In the genomic region with DNA sequence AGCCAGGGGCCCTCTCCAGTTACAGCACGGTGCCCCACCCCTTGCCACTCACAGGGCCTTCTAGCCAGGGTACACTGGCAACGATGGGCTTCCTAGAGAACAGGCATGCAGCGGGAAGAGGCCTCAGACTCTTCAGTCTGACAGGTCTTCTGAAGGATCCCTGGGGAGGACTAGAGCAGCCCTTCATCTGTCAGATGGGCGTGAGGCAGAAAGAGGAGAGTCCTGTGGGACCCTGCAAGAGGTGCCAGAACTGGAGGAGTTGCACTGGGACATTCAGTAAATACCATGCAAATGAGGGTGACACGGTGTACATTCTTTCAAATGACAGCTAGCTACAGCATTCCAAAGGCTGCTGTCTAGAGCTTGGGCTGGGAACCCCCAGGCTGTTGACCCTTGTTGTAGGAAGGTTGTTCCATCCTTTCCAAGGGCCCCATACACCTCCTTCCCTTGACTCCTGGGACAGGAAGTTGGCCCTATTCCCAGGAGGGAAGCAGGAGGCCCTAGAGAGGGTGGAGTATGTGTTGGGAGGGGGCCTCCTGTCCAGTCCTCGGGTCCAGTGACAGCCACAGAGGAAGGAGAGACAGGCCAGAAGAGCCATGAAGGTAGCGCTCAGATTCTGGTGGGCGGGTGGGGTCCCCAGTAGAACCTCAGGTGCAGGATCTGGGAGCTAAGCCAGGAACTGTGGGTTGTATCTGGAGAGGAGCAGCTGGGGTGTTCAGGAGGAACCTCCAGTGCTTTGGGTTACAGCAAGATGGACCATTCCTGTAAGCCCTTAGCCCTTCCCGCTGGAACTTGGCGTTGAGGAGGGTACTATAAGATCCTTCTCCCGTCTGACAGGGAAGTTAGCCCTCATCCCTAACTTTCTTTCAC, we compare ENCODE assay signal across 7 mouse cellular contexts. TPM values are rescaled to one million over a fixed set of nuclear protein-coding genes. Genes with fewer than 3 reads are reported as not detected.
DNase-seq lines count a peak whose midpoint lies in the region; ATAC-seq and TF ChIP-seq lines count a peak whose summit lies in the region.

No protein-coding gene starts in this region.

- no peaks in the 10 kb centered on the region for H3K9me3 ChIP-seq in ES-E14 (ENCODE audit: control insufficient read depth, insufficient read depth, low read depth, low read length)
- no peaks in the 10 kb centered on the region for H3K9me3 ChIP-seq in lung, embryonic 15.5 days

- H3K4me2 ChIP-seq in lung, embryonic 15.5 days, result peak overlapping the region; percentile 83

- 9% methylated on average over 11 of the region's 11 CpGs for WGBS in heart, adult 2 months
- 7% methylated on average over 11 of the region's 11 CpGs for WGBS in lung, embryonic 15.5 days

- intact Hi-C loops in heart, adult 2 months (cut with DNase I), result loop anchor here (2.0 to 10.0 kb wide), 2 partner anchors 145 to 303 kb away; a partner anchor contains a TSS
- intact Hi-C loops in left cerebral cortex, postnatal 36 days (cut with DNase I), result no loop called here

- H3K27me3 ChIP-seq in heart, adult 2 months (ENCODE audit: control insufficient read depth, insufficient read depth, low read length), result no peaks in the 10 kb centered on the region
- H3K27me3 ChIP-seq in lung, embryonic 15.5 days, result no peaks in the 10 kb centered on the region

- H3K79me2 ChIP-seq in heart, adult 2 months (replicated peaks; ENCODE audit: control insufficient read depth, insufficient read depth, low read length), result no peaks in the 10 kb centered on the region

- H3K4me1 ChIP-seq in ES-E14 (ENCODE audit: control insufficient read depth in 2 of 2, insufficient read depth in 2 of 2, low read length in 2 of 2, poor library complexity in 1 of 2), result peaks cover 7 to 47% of the 10 kb centered on the region in 2 experiments; a peak in 3 of 4 replicates
- peaks cover 28% of the 10 kb centered on the region for H3K4me1 ChIP-seq in heart, adult 2 months (ENCODE audit: control insufficient read depth, insufficient read depth, low read length)
- H3K4me1 ChIP-seq in lung, embryonic 15.5 days, result peaks cover 92% of the 10 kb centered on the region

- TF ChIP-seq POLR2A in heart, adult 2 months (IDR thresholded peaks at IDR 0.05; ENCODE audit: insufficient read depth, low read depth, low read length), result peak; percentile 84

- H3K27ac ChIP-seq in ES-E14 (ENCODE audit: insufficient read depth, low read depth, low read length, poor library complexity, severe bottlenecking), result no peak overlapping the region
- H3K27ac ChIP-seq in heart, adult 2 months, result peak overlapping the region; percentile 99
- H3K27ac ChIP-seq in lung, embryonic 15.5 days, result peak overlapping the region; percentile 98

- no peak overlapping the region for H3K4me3 ChIP-seq in ES-E14 (ENCODE audit: insufficient read depth in 1 of 2, low read depth in 1 of 2, low read length in 2 of 2, poor library complexity in 1 of 2, severe bottlenecking in 1 of 2)
- H3K4me3 ChIP-seq in heart, adult 2 months, result peak overlapping the region; percentile 85
- H3K4me3 ChIP-seq in lung, embryonic 15.5 days, result peak overlapping the region; percentile 54

- H3K36me3 ChIP-seq in ES-E14 (ENCODE audit: control insufficient read depth, insufficient read depth, low read length, poor library complexity, severe bottlenecking), result peaks cover 13% of the 10 kb centered on the region
- H3K36me3 ChIP-seq in heart, adult 2 months (ENCODE audit: control insufficient read depth, insufficient read depth, low read length), result peaks cover 6% of the 10 kb centered on the region
- H3K36me3 ChIP-seq in lung, embryonic 15.5 days, result peaks cover 21% of the 10 kb centered on the region

- in situ Hi-C loops in ES-E14 (cut with MboI; ENCODE audit: low sequenced_read_pairs in 2 of 2, unreplicated experiment in 2 of 2), result no loop called here

- peak; percentile 2; the same call in 1 of the 2 replicates for TF ChIP-seq CTCF in heart, adult 2 months (IDR thresholded peaks at IDR 0.05)

- peak overlapping the region; percentile 20; the same call in 1 of the 2 replicates for H3K9ac ChIP-seq in ES-E14 (ENCODE audit: insufficient read depth, low read depth, low read length, poor library complexity, severe bottlenecking)
- H3K9ac ChIP-seq in heart, adult 2 months (ENCODE audit: low read depth, low read length), result peak overlapping the region; percentile 93
- peak overlapping the region; percentile 62 for H3K9ac ChIP-seq in lung, embryonic 15.5 days

- ATAC-seq in lung, embryonic 15.5 days (ENCODE audit: borderline replicate concordance, extremely low read depth, low FRiP score, low TSS enrichment), result peak; percentile 24

- no peak for DNase-seq in ES-E14 (ENCODE audit: low read depth, low spot score)
- peak; percentile 68 for DNase-seq in adrenal gland, postnatal 10 days
- peak; percentile 85 to 88 for DNase-seq in heart, adult 2 months
- DNase-seq in kidney, adult 18-20 months, result peak; percentile 82
- DNase-seq in frontal cortex, postnatal 10 days (ENCODE audit: low spot score in 2 of 2), result no peak
- DNase-seq in left cerebral cortex, postnatal 36 days (ENCODE audit: low spot score in 2 of 2), result no peak

- peak; percentile 78; the same call in 1 of the 2 replicates for TF ChIP-seq EP300 in heart, adult 2 months (IDR thresholded peaks at IDR 0.05; ENCODE audit: insufficient read depth, low read depth, low read length)

TF ChIP-seq in ES-E14, 5 proteins besides CTCF, POLR2A, EP300 and RAD21:
- no peak for TF ChIP-seq CHD2 (IDR thresholded peaks at IDR 0.05; ENCODE audit: low read depth, low read length)
- TF ChIP-seq HCFC1 (IDR thresholded peaks at IDR 0.05; ENCODE audit: borderline replicate concordance, insufficient read depth, low read length), result no peak
- TF ChIP-seq MAFK (IDR thresholded peaks at IDR 0.05; ENCODE audit: insufficient read depth, low read depth, low read length), result no peak
- TF ChIP-seq ZNF384 (IDR thresholded peaks at IDR 0.05; ENCODE audit: low read depth, low read length), result no peak
- TF ChIP-seq ZC3H11A (IDR thresholded peaks at IDR 0.05; ENCODE audit: borderline replicate concordance, low read depth, low read length), result no peak

RNA-seq across cellular contexts. Expression of a gene that starts 1.7 kb away (rescaled TPM):
- 4.5 and 4.9 TPM in 2 replicates for total RNA-seq in ES-E14 (2012; rRNA removed)
- total RNA-seq in adrenal gland, postnatal 10 days (2021), result 10 to 100 TPM; 64.5 to 84.6 TPM
- 100 to 1,000 TPM; 114 to 130 TPM for total RNA-seq in heart, adult 2 months (2021)
- polyA plus RNA-seq in heart, adult 2 months (2012; rRNA removed), result 157 and 184 TPM in 2 replicates
- 47.6 and 54.5 TPM in 2 replicates for polyA plus RNA-seq in lung, embryonic 15.5 days (2015; fragmentation: Nextera tagmentation; extraction: Ambion mirVana)
- total RNA-seq in left cerebral cortex, postnatal 36 days (2021), result 10 to 100 TPM; 17.2 to 28.6 TPM

RNA-seq across cellular contexts. Expression of a gene that starts 28.3 kb away (rescaled TPM):
- total RNA-seq in ES-E14 (2012; rRNA removed), result 361 and 417 TPM in 2 replicates
- total RNA-seq in adrenal gland, postnatal 10 days (2021), result 100 to 1,000 TPM; 248 to 266 TPM
- total RNA-seq in heart, adult 2 months (2021), result 100 to 1,000 TPM; 138 to 177 TPM
- polyA plus RNA-seq in heart, adult 2 months (2012; rRNA removed), result 50.7 and 87.9 TPM in 2 replicates
- polyA plus RNA-seq in lung, embryonic 15.5 days (2015; fragmentation: Nextera tagmentation; extraction: Ambion mirVana), result 118 and 121 TPM in 2 replicates
- 100 to 1,000 TPM; 157 to 165 TPM for total RNA-seq in left cerebral cortex, postnatal 36 days (2021)

RNA-seq across cellular contexts. Expression of a gene that starts 34.1 kb away (rescaled TPM):
- total RNA-seq in ES-E14 (2012; rRNA removed), result 22.7 and 34.8 TPM in 2 replicates
- total RNA-seq in adrenal gland, postnatal 10 days (2021), result 10 to 100 TPM; 27.4 to 31.5 TPM
- total RNA-seq in heart, adult 2 months (2021), result 10 to 100 TPM; 13.4 to 14.2 TPM
- polyA plus RNA-seq in heart, adult 2 months (2012; rRNA removed), result 23.1 and 24.2 TPM in 2 replicates
- polyA plus RNA-seq in lung, embryonic 15.5 days (2015; fragmentation: Nextera tagmentation; extraction: Ambion mirVana), result 18.8 and 20.5 TPM in 2 replicates
- 100 to 1,000 TPM; 140 to 160 TPM for total RNA-seq in left cerebral cortex, postnatal 36 days (2021)

RNA-seq across cellular contexts. Expression of a gene that starts 42.3 kb away (rescaled TPM):
- total RNA-seq in ES-E14 (2012; rRNA removed), result 4.2 and 7.5 TPM in 2 replicates
- 10 to 100 TPM; 40.3 to 48.1 TPM for total RNA-seq in adrenal gland, postnatal 10 days (2021)
- total RNA-seq in heart, adult 2 months (2021), result 10 to 100 TPM; 28.9 to 31.7 TPM
- polyA plus RNA-seq in heart, adult 2 months (2012; rRNA removed), result 47.6 and 56.1 TPM in 2 replicates
- 12.3 and 16.8 TPM in 2 replicates for polyA plus RNA-seq in lung, embryonic 15.5 days (2015; fragmentation: Nextera tagmentation; extraction: Ambion mirVana)
- total RNA-seq in left cerebral cortex, postnatal 36 days (2021), result 10 to 100 TPM; 39.5 to 57.1 TPM

RNA-seq across cellular contexts. Expression of a gene that starts 48.4 kb away (rescaled TPM):
- 5.3 and 9.5 TPM in 2 replicates for total RNA-seq in ES-E14 (2012; rRNA removed)
- total RNA-seq in adrenal gland, postnatal 10 days (2021), result 1 to 10 TPM; 4.9 to 8.1 TPM
- total RNA-seq in heart, adult 2 months (2021), result under 1 TPM in 1 of 2 experiments, not detected in 1; 0.09 TPM
- 0.12 and 0.16 TPM in 2 replicates for polyA plus RNA-seq in heart, adult 2 months (2012; rRNA removed)
- 0.20 and 0.34 TPM in 2 replicates for polyA plus RNA-seq in lung, embryonic 15.5 days (2015; fragmentation: Nextera tagmentation; extraction: Ambion mirVana)
- total RNA-seq in left cerebral cortex, postnatal 36 days (2021), result under 1 TPM in 1 of 2 experiments, not detected in 1; 0.23 TPM

Comparison
In these comparisons a context has a peak if more than half of its experiments do, and no peak if none do; other contexts are left out.
1. DNase-seq: peak in adrenal gland, postnatal 10 days (single experiment), heart, adult 2 months (2 of 2) and kidney, adult 18-20 months (single experiment); none in ES-E14 (single experiment), frontal cortex, postnatal 10 days (0 of 2) and left cerebral cortex, postnatal 36 days (0 of 2).
2. H3K4me3 ChIP-seq: peak in heart, adult 2 months (single experiment) and lung, embryonic 15.5 days (single experiment); none in ES-E14 (0 of 2).
3. H3K9ac ChIP-seq: peak in every context shown above with its lines; median percentile 93 in heart, adult 2 months; 62 in lung, embryonic 15.5 days; 20 in ES-E14.